Mouse (Mus musculus) MEL (cell line): ENCODE data around the gene Slc38a4.

ENCODE experiments used
- CTCF ChIP-seq, 3 experiments: IDR thresholded peaks in 2 of 3; conservative IDR thresholded peaks in 1 of 3; 2 replicates each; pipeline ENCODE4 v1.5.1; 2011 to 2012; ENCODE audit warnings: low read length in 3 of 3, low read depth in 2 of 3, mild to moderate bottlenecking in 2 of 3, improper control_type of control experiment in 1 of 3, inconsistent platforms in 1 of 3, mixed read lengths in 1 of 3, moderate library complexity in 1 of 3; ENCODE audit not compliant: control insufficient read depth in 1 of 3, insufficient read depth in 1 of 3, poor library complexity in 1 of 3, severe bottlenecking in 1 of 3
- EP300 ChIP-seq, 2 experiments: IDR thresholded peaks; 2 replicates each; pipeline ENCODE4 v1.6.1; 2011; ENCODE audit warnings: improper control_type of control experiment in 2 of 2, low read length in 2 of 2, low read depth in 1 of 2, mild to moderate bottlenecking in 1 of 2
- MAFK ChIP-seq: IDR thresholded peaks from 2 replicates; pipeline ENCODE4 v1.6.1; 2011; ENCODE audit warnings: low read depth, mild to moderate bottlenecking, low read length, improper control_type of control experiment, borderline replicate concordance
- MYB ChIP-seq: IDR thresholded peaks from 2 replicates; pipeline ENCODE4 v1.6.1; 2011; ENCODE audit warnings: mild to moderate bottlenecking, low read depth, low read length, improper control_type of control experiment
- POLR2AphosphoS2 ChIP-seq: IDR thresholded peaks from 2 replicates; pipeline ENCODE4 v1.6.1; 2011; ENCODE audit warnings: low read length, improper control_type of control experiment
- TAL1 ChIP-seq: IDR thresholded peaks from 2 replicates; pipeline ENCODE4 v1.6.1; 2012; ENCODE audit warnings: mild to moderate bottlenecking, inconsistent platforms, low read length, moderate library complexity, mixed read lengths

DNA sequence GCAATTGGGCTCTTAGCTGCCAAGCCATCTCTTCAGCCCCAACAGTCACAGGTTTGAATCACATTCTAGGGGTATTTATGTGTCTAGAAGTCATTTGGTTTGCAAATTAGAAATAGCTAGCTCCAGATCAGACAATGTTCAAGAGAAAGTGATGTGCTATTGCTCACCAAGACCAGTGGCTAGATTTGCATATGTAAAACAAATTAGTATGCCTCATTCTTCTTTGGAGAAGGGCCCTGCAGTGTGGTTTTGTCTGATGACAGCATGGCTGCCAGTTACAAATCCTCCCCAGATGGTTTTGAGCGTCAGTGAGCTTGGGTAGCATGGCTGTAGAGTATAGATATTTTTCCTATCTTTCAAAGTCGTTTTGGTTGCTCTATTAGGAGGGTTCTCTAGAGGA, 96.5 kb downstream of the Slc38a4 start:
- TF ChIP-seq CTCF (IDR thresholded peaks at IDR 0.05 in 2 of 3, conservative IDR thresholded peaks at IDR 0.05 in 1 of 3; ENCODE audit: control insufficient read depth in 1 of 3, insufficient read depth in 1 of 3, low read depth in 2 of 3, low read length in 3 of 3, poor library complexity in 1 of 3, severe bottlenecking in 1 of 3) (no peak), MAFK (no peak), MYB (no peak), POLR2AphosphoS2 (no peak), EP300 (IDR thresholded peaks at IDR 0.05; ENCODE audit: low read depth in 1 of 2, low read length in 2 of 2) (no peak), TAL1 (no peak)
